Mouse (Mus musculus) ES-Bruce4 (cell line): ENCODE results near the gene Capza3.

Source experiments
- CTCF ChIP-seq: IDR thresholded peaks from one replicate; pipeline ENCODE4 v1.8.1; 2011; ENCODE audit warnings: low read depth, low read length
- EP300 ChIP-seq: IDR thresholded peaks from 2 replicates; pipeline ENCODE4 v1.6.1; 2011; ENCODE audit warnings: low read depth, low read length; ENCODE audit not compliant: insufficient read depth
- POLR2A ChIP-seq: IDR thresholded peaks from one replicate; pipeline ENCODE4 v1.8.1; 2011; ENCODE audit warnings: low read length; ENCODE audit not compliant: insufficient read depth

- no peak for TF ChIP-seq POLR2A
- TF ChIP-seq CTCF: no peak
- TF ChIP-seq EP300: no peak
Observed at GRCm38 (mm10) chr6:140041357-140041756, 305 bp downstream of the Capza3 start, which contains the start of gene Plcz1.
